Mouse (Mus musculus) A20 (cell line): Measurements from ENCODE around the gene Gm8897.
"Not testable (repeated sequence)": the region's sequence is repeated elsewhere in the genome, so short reads cannot be mapped to it uniquely, and the experiment has no call there.

Experiments
- DNase-seq: peaks from one replicate; pipeline ENCODE4 v3.0.0-alpha.2; 2011; ENCODE audit warnings: low read depth, low spot score

The Gm8897 gene

DNA sequence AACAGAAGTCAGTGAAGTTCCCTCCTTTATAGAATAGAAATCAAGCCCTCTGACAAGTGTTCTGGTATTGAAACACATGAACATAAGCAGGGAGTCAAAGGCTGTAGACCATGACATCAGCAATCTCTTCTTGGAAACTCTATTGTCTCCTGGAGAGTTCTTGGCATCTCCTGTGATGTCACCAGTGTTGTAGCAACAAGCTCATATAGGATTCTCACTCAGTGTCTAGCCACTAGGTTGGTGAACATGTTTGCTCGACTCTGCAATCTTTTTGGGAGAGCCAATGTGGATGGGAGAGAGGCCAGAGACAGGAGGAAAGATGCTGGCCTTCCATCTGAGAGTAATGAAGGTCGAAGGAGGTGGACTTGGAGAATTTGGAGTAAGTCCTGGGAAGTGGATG is at the start of gene Gm8897:
TSS of gene Gm8897 (plus strand) at position 301 of the 400 bp plus-strand sequence.
- not testable (repeated sequence) for DNase-seq

DNA sequence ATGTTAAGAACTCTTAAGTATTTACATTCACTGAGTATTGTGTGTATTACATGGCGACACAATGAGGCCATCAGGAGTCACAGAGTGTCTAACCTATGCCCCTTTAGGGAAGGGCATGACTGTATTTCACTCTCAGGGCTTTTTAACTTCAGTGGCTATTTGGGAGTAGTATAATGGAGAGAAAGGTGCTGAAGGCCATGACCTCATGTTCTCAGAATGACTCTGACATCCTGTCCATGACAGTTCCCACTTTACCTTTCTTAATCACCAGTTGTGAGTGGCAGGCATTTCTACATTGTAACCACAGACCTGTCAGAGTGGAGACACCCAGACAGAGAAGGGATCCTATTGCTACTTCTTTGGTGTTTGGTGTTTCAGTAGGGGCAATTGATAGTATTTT is 473 bp downstream of the Gm8897 start:
- peak; percentile 3 for DNase-seq
